Mouse (Mus musculus): ENCODE data around the gene Il2rb.
A peak's percentile ranks its signal among the peaks of the same experiment; 100 is the strongest.

Il2rb gene

DNA sequence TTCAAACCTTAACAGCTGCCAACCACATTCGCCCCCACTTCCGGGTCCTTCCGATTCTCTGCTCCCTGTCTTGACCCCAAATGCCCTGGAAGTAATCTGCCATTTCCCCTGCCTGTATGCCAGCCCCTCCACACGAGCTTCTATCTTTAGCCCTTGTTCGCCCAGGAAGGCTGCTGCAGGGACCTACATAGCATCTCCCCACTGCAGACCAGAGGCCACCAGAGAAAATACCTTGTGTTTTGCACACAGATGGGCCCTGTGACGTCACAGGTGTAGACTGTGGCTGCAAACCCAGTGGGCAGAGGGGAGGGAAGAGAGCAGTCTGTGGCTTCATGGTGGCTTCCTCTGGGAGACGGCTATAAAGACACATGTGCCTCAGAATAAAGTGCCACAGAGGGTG lies 23.1 kb upstream of the Il2rb start:
- peak in 1 of 2 experiments; percentile 16 for DNase-seq

DNA sequence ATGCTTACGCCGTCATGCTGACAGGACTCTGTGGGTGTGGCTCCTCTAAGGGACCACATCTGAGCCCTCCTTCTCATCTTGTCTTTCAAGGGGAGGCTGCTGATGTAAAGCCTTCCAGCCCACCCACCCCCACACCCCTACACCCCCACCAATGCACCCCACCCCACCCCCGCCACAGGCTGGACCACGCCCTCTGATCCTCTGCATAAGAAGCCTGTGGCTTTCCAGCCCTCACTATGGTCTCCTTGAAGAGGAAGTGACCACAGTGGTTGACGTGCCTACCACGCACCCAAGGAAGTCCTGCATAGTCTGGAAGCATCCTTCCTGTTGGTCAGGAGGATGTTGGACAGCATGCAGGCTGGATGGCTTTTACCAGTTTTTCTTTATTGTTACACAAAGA lies 20.7 kb upstream of the Il2rb start:
- DNase-seq = no peak

DNA sequence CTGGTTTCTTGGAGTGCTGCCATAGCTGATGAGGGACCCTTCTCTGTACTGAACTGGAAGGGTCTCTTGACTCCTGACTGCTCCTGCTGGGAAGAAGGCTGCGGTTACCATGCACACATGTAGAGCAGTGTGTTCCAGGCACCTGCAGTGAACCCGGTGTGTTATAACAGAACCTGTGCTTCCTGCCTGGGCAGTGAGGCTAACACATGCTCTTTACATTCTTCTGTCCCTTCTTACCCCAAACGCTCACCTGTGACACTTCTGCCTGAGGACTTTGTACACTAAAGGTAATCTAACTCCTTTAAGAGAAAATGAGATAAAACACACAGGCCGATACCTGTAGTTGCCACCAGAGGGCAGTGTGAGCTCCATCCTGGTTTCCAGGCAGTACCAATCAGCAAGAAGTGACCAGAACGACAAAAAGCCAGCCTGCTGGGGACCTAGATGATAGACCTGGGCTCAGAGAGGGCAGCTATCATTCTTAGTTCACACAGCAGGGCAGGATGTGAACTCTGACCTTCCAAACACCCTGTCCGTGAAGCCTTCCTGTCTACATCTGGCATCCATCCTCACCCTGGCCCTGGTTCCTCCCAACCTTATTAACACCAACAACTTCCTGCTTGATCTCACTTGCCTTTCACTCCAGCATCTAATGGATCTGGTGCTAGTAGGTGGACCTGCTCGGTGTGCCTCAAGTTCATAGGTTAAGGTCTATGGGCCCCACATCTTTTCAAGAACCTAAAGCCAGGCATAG lies 19.5 kb upstream of the Il2rb start:
- DNase-seq = peak; percentile 83 to 85

DNA sequence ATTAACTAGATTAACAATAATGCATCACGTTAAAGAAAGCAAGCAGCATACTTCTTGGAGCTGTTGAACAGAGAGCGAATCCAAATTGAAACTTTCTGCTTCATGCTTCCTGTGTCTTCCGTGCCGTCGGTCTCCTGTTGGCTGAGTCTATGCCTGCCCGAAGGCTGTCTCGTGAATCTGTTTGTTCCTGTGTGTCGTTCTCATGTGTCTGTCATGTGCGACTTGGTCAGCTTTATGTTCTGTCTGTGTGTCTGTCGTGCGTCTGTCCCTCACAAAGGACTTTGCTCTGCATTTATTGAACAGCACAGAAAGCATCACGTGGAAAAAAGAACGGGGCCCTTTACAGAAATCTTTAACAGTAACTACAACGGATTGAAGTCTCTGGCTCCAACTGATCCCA lies 17.9 kb upstream of the Il2rb start:
- DNase-seq = no peak

DNA sequence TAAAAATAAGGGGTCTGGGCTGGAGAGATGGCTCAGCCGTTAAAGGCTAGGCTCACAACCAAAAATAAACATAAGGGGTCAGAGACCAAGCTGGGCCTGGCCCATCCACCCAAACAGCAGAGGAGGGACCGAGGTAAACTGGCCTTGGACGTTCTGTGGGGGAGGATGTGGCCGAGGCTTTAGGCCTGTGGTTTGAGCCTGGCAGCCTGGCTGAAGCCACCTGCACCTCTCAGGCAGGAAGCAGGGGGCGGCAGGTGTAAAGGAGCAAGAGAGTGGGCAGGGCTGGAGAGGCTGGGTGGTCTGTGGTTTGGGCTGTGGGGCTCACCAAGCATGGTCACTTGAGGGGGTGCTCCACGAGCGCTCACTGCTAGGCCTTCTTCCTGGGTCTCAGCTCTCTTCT lies 16.9 kb upstream of the Il2rb start:
- no peak for DNase-seq

DNA sequence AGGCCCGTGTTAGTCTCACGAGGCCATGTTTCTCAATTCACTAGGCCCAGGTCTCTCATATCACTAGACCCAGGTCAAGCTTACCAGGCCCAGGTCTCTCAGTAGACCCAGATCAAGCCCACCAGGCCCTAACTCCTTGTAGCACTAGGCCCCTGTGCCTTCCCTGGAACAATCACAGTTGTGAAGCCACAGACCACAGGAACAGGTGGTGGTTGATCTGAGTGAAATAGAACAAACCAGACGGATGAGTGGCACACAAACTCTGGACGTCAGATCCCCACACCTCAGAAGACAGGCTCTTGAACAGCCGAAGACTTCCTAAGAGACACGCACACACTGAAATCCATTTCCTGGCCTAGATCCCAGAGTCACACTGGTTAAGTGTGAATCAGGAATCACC lies 15.7 kb upstream of the Il2rb start:
- DNase-seq = no peak

DNA sequence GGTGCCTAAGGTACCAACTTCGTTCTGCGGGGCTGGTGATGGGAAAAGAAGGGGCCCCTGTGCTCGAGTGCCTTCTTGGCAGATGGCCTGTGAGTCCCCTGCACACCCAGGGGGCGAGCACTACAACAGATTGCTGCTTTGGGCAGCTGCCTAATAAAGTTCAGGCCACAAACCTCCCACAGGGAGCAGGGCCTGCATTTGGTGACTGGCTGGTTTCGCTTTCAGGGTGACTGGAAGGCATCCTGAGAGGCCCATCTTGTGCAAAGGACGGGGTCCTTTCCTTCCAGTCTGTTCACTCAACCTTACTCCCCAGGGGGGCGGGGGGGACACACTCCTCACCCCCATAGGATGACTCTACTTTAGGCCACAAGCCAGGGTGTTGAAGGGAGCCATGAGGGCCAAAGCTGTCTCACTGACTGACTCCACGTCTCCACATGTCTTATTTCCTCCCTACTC lies 15.1 kb upstream of the Il2rb start:
- DNase-seq = peak; percentile 21 to 28

DNA sequence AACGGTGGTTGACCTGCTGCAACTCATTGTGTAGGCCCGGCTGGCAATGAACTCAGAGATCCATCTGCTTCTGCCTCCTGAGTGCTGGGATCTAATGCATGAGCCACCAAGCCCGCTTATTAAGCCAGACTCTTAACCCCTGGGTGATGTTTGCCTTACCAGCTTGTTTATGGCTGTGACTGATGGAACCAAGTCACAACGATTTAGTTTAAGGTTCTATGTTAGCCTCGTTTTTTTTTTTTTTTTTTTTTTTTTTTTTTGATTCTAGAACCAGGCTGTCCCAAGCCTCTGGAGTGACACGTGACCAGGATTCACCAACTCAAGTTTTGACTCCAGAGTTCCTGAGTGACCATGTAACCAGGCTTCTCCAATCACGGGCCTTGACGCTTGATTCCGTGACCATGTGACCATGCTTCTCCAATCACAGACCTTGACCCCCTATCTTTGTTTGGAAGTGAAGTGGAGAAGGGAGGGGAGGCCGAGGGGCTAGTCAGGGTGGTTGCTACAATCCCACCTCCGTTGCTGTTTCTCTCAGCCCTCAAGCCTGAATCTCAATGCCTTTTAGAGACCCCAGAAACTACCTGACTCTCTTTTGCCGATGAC lies 14.3 kb upstream of the Il2rb start:
- DNase-seq = no peak

DNA sequence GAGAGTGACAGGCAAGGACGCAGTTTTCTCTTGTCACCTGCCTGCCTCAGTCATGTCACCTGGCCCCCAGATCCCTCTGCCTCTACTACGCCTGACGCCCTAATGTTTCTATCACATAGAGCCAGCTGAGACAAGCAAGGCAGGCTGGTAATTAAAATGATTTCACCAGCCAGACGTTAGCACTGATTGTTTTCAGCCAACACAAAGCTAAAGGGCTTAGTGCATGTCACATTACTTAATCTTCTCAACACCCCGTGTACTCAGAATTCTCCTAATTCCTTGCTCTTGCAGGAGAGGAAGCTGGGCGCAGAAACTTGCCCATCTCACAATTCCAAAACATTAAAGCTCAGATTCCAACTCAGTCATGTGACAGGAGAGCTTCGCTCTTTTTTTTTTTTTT lies 13.4 kb upstream of the Il2rb start:
- no peak for DNase-seq

DNA sequence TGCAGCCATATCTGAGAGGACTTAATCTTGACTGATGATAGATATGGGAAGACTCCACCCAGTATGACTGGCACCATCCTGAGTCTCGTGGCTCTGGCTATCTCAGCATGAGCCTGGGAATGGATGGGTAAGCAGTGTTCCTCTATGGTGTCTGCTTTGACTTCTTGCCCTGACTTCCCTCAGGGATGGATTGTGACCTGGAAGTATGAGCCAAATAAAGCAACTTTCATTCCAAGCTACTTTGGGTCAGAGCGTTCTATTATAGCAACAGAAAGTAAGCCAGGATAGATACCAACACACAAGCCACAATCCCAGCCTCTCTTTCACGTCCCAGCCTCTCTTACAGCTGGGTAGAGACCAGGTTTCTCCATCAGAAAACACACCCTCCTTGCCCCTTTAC lies 10.5 kb upstream of the Il2rb start:
- no peak for DNase-seq

DNA sequence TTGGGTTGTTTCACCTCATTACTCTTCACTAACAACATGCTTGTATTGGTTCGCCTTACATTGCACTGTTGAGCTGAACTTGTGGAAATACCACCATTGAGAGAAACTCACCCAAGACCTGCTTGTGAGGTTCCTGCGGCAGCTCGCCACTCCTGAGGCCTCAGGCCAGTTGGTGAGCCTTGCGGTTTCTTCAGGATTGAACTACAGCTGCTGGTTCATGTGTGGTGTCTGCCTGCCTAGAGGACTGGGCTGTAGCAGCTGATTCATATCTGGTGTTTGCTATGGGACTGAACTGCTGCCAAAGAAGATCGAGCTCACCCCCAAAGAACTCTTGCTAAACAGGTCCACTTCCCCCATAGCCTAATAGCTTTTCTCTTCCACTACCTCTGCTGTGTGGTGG lies 9.7 kb upstream of the Il2rb start:
- no peak for DNase-seq

DNA sequence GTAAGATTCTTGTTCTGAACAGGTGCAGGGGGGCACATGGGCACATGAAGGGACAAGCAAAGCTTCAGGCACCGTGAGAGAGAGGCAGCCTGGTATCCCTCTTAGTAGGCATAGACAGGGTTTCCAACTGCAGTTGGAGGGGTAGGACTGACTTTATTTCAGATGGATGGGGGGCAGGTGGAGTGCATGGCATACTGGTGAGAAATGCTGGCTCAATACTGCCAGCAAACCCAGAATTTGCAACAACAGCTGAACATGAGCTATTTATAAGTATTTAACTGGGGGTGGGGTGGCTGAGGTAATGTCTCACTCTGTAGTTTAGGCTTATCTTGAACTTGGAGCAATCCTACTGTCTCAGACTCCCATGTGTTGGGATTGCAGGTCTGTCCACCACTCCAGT lies 8.9 kb upstream of the Il2rb start:
- no peak for DNase-seq

DNA sequence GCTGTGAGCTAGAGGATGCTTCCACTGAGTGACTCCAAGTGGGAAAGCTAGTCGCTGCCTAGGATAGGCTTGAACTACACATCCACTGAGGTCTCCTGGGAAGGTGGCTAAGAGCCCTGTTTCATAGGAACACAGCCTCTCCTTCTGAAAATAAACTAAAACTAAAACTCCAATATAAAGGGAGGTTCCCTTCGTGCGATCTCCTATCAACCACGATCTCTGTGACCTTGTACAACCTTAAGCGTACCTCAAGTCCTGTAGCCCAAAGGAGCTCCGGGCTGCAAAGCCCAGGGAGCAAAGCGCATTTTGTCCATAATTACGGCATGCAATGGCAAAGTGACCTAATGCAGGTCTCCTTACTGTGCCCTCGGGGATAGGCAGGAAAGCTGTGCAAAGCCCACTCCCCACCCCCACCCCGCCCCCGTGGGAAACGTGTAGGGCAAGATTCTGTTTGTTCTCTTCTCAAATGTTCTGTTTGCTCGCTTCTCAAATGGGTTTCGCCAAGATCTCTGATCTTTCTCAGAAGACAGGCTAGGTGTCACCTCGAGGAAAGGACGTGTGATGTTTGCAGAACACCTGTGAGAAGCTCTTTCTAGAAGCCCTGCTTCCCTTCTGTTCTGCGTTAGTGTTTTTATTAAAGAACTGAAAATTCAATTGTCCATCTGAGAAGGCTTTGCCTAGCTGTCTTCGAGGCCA lies 7.5 kb upstream of the Il2rb start:
- DNase-seq = no peak

DNA sequence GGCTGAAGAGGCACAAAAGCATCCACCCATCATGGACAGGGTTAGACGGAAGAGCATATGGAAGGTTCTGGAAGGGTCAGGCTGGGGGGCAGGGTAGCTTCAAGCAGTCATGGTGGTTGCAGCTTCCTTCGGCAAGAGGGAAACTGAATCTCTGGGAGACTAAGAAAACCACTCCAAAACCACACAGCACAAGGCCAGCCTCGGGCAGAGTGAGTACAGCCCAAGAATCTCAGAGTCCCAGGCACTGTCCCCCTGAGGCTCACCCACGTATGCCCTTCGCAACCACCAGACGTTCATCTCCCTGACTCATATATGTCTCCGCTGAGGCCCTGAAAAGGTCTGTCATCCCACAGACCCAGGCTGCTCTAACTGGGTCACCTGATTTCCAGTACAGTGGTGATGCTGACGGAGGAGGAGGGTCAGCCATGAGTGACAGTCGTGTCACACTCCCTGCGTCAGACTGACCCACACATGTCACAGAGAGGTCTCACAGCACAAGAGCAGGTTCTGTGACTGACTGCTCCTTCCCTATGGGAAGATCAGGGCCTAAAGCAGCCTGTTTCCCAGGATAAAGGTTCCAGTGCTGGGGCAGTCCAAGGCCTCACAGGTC lies 1.6 kb downstream of the Il2rb start:
- DNase-seq = no peak

DNA sequence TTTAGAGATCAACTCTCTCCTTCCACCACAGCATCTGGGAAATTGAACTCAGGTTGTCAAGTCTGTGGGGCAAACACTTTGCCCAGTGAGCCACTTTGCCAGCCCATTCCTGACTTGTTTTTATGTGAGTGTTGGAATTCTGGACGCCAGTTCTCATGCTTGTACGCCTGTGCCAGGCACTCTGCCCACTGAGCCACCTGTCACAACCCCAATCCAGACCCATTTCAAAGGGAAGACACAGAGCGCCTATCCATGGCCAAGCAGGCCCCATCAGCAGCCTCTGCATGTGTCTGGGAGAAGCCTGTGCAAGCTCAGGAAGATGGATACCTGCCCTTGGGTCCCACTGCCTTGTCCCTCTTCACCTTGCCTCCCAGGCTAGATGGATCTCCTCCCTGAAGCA lies 3.8 kb downstream of the Il2rb start:
- DNase-seq = no peak

DNA sequence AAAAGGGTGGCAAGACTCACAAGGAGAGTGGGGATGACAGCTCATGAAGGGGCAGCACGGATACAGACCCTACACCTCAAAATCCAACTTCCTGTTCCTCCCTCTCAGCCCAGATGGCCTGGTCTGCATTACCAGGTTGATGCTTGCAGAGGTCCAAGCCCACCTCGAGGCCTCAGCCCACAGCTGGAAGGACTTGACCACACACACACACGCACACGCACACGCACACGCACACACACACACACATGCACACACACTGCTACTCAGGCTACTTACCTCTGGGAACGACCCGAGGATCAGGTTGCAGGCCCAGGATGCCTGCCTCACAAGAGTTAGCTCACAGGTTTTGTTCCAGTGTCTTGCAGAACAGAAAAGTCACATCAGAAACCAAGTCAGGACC lies 5.2 kb downstream of the Il2rb start:
- no peak for DNase-seq

DNA sequence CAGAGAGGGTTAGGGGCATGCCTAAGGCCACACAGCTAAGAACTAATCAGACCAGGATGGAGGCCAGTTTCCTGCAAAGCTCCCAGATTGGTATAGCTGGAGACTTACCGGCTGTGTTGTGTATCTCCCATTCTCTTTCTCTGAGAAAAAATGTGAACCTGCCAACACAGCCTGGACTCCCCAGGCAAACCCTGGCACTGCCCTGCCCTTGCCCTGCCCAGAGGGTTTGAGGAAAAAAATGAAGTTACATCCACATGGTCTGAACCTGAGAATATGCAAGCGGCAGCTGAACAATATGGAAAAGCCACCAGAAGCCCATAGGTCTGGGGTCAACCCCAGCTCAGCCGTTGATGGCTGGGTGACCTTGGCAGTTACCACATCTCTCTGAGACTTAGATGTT lies 5.8 kb downstream of the Il2rb start:
- no peak for DNase-seq

DNA sequence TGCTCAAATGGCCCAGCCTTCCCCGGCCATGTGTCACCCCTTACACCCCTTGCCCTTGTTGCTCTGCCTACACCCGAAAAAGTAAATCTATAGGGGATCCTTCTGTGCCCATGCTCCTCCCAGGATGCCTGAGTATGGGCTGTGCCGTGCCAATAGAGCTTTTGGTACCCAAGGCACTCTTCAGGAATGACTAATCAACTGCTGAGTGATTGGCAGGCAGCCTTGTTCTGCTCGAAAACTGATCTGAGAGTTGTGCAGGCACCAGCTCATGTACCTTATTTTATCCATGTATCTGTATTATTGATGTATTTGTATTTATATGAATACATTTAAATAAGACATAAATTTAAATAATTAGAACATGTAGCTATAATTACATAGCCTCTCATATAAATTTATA lies 8.0 kb downstream of the Il2rb start:
- DNase-seq = no peak

DNA sequence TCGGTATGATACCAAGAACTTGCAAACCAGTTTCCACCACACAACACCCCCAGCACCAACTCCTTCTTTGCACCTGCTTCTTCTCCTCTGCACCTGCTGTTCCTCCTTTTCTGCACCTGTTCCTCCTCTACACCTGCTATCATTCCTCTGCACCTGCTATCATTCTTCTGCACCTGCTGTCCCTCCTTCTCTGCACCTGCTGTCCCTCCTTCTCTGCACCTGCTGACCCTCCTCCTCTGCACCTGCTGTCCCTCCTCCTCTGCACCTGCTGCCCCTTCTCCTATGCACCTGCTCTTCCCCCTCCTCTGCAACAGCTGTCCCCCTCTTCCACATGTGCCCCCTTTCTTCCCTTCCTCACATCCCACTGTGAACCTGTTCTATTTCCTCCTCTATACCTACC lies 8.5 kb downstream of the Il2rb start:
- DNase-seq = no peak

DNA sequence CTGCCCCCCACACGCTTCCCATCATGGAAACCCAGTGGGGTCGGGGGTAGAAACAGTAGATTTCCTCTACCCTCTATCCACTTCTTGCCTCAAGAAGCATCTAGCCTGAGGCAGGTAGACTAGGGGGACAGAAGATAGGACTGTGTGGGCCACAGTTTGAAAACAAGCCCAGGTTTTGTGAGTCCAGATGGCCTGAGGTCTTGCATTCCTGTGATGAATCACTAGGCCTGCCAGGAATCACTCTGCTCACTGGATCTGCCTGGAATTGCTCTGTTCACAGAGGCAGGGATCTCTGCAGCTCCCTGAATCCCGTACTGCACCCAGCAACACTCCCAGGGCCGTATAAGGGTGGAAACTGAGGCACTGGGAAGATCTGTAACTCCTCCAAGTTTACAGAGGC lies 11.8 kb downstream of the Il2rb start:
- no peak for DNase-seq

DNA sequence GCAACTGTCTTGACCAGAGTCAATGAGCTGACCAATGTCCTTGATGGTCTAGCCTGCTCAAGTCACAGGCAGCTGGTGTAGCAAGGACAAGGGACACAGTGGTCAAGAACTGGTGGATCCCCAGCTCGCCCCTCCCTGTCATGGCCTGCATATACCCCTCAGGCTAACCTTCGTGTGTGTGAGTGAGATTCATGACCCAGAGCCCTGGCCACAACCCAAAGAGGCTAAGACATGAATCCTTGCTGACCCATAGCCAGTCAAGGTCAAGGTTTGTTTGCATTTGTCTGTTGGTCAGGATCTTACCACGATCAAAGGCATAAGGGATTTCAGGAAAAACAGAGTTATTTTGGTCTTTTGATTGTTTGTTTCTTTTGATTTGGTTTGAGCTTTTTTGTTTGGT lies 12.6 kb downstream of the Il2rb start:
- DNase-seq = no peak

DNA sequence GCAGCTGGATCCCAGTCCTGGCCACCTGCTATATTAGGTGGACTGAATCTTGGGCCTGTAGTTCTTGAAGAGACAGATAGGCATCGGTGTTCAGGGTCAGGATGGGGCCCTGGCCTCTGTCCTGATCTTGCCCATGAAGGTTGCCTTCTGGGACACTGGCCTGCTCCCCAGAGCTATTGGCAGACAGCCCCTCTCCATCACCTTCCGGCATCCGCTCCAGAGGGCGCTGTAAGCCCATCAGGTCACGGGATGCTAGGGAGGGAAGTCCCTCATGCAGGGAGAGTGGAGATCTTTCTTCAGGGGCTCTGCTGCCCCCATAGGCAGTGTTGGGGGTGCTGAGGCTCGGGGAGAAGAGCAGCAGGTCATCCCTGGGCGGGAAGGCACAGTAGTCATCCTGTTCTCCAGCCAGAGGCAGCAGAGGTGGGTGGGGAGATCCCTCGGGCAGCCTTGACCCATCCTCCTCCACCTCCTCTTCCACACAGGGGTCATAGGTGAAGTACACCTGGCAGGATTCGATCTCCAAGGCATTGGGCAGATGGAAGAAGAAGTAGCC lies 13.5 kb downstream of the Il2rb start:
- no peak for DNase-seq

DNA sequence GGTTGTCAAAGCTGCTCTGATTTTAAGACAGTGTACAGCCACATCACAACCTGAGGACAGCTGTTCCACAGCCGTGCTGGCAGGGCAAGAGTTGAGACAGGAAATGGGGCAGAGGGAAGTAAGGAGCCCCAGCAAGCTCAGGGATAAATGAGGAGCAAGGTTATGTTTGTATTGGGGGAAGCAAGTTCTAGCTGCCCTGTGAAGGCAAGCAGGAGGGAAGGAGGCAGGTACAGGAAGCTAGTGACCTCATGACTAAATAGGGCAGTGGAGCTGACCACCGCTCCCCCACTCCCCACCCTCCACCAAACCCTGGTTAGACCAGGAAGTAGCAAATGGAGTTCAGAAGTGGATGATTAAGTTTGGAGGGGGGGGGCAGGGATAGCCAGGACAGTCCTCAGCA lies 14.1 kb downstream of the Il2rb start:
- DNase-seq = no peak

DNA sequence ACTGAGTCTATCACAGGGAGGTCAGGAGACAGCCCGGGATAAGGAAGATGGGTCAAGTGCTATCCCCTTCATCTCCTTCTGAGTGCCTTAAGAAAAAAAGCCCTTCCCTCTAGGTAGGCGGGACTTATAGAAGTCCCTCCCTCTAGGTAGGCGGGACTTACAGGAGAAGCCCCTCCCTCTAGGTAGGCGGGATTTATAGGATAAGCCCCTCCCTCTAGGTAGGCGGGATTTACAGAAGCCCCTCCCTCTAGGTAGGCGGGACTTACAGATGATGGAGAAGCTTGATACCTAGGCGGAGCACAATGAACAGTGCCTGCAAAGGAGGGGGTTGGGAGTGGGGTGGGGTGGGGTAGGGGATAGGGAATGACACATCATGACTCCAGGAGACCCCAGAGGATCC lies 15.0 kb downstream of the Il2rb start:
- DNase-seq = peak; percentile 25 to 30

Data from B cell, adult 2 months (primary cell).